In genomic region chr16:91962204-91962893, GRCm38 (mm10) we compare ENCODE assay signal across 8 mouse cellular contexts.
DNase-seq lines count a peak whose midpoint lies in the region; ATAC-seq and TF ChIP-seq lines count a peak whose summit lies in the region.

No protein-coding gene starts in this region.

- 17% methylated on average over 9 of the region's 9 CpGs for WGBS in embryonic facial prominence, embryonic 12.5 days
- WGBS in heart, postnatal 0 days = 16% methylated on average over 9 of the region's 9 CpGs
- 19% methylated on average over 9 of the region's 9 CpGs for WGBS in macrophage (ENCODE audit: missing documents)
- 4% methylated on average over 9 of the region's 9 CpGs for WGBS in stomach, postnatal 0 days

- no peak for TF ChIP-seq CTCF in heart, postnatal 0 days (IDR thresholded peaks at IDR 0.05; ENCODE audit: low read depth)
- TF ChIP-seq CTCF in stomach, postnatal 0 days (IDR thresholded peaks at IDR 0.05; ENCODE audit: low read depth) = no peak

- H3K27ac ChIP-seq in embryonic facial prominence, embryonic 12.5 days = no peak overlapping the region
- H3K27ac ChIP-seq in heart, postnatal 0 days (ENCODE audit: low read depth) = no peak overlapping the region
- peak overlapping the region; percentile 85 for H3K27ac ChIP-seq in macrophage
- H3K27ac ChIP-seq in stomach, postnatal 0 days (replicated peaks) = no peak overlapping the region; the same call in 1 of the 2 replicates

- no peak overlapping the region for H3K9ac ChIP-seq in embryonic facial prominence, embryonic 12.5 days
- no peak overlapping the region for H3K9ac ChIP-seq in heart, postnatal 0 days (replicated peaks; ENCODE audit: low read depth, low read length)
- no peak overlapping the region for H3K9ac ChIP-seq in stomach, postnatal 0 days (ENCODE audit: low read length)

- no peaks in the 10 kb centered on the region for H3K79me2 ChIP-seq in macrophage (ENCODE audit: inconsistent target)

- H3K4me2 ChIP-seq in embryonic facial prominence, embryonic 12.5 days (replicated peaks) = no peak overlapping the region
- no peak overlapping the region for H3K4me2 ChIP-seq in heart, postnatal 0 days (ENCODE audit: low read depth, low read length)
- H3K4me2 ChIP-seq in stomach, postnatal 0 days (replicated peaks; ENCODE audit: low read depth) = peak overlapping the region; percentile 36

- H3K4me3 ChIP-seq in embryonic facial prominence, embryonic 12.5 days = no peak overlapping the region
- H3K4me3 ChIP-seq in heart, postnatal 0 days (ENCODE audit: low read depth, low read length) = no peak overlapping the region
- H3K4me3 ChIP-seq in macrophage (ENCODE audit: inconsistent target) = no peak overlapping the region
- H3K4me3 ChIP-seq in stomach, postnatal 0 days (ENCODE audit: low read depth, low read length) = no peak overlapping the region

- H3K36me3 ChIP-seq in embryonic facial prominence, embryonic 12.5 days = no peaks in the 10 kb centered on the region
- no peaks in the 10 kb centered on the region for H3K36me3 ChIP-seq in heart, postnatal 0 days (replicated peaks; ENCODE audit: control insufficient read depth, insufficient read depth, low read length)
- H3K36me3 ChIP-seq in macrophage (ENCODE audit: inconsistent target) = no peaks in the 10 kb centered on the region
- H3K36me3 ChIP-seq in stomach, postnatal 0 days (ENCODE audit: control insufficient read depth, insufficient read depth, low read length) = no peaks in the 10 kb centered on the region

- peak; percentile 28 to 63 for DNase-seq in urinary bladder, postnatal 36 days (ENCODE audit: low spot score in 2 of 2)
- no peak for DNase-seq in urinary bladder, adult 2 months (ENCODE audit: low spot score)
- DNase-seq in heart, postnatal 0 days (ENCODE audit: low spot score) = peak; percentile 39
- peak; percentile 53 to 75 for DNase-seq in kidney, postnatal 4 days
- peak; percentile 68 for DNase-seq in stomach, postnatal 0 days (ENCODE audit: low spot score)
- DNase-seq in thymus, adult 18-20 months = no peak

- H3K4me1 ChIP-seq in embryonic facial prominence, embryonic 12.5 days = peaks cover 9% of the 10 kb centered on the region; the same call in 1 of the 2 replicates
- no peaks in the 10 kb centered on the region for H3K4me1 ChIP-seq in heart, postnatal 0 days (ENCODE audit: control insufficient read depth, insufficient read depth)
- H3K4me1 ChIP-seq in stomach, postnatal 0 days (replicated peaks; ENCODE audit: control insufficient read depth, insufficient read depth) = no peaks in the 10 kb centered on the region

- no peak for TF ChIP-seq EP300 in heart, postnatal 0 days (IDR thresholded peaks at IDR 0.05; ENCODE audit: low read depth)
- TF ChIP-seq EP300 in stomach, postnatal 0 days (optimal IDR thresholded peaks at IDR 0.05) = no peak

- no peaks in the 10 kb centered on the region for H3K27me3 ChIP-seq in embryonic facial prominence, embryonic 12.5 days
- no peaks in the 10 kb centered on the region for H3K27me3 ChIP-seq in heart, postnatal 0 days (ENCODE audit: control insufficient read depth, insufficient read depth, low read length)
- H3K27me3 ChIP-seq in stomach, postnatal 0 days (ENCODE audit: control insufficient read depth, insufficient read depth, low read length) = no peaks in the 10 kb centered on the region

- ATAC-seq in embryonic facial prominence, embryonic 12.5 days (ENCODE audit: insufficient number of reproducible peaks, insufficient read depth, low FRiP score, low TSS enrichment) = 0 out of 2 replicates have a peak, but pooled peaks have one; percentile 55
- peak; percentile 62; the same call in 1 of the 2 replicates for ATAC-seq in heart, postnatal 0 days (ENCODE audit: insufficient read depth, low read depth)
- ATAC-seq in stomach, postnatal 0 days (ENCODE audit: low FRiP score, low TSS enrichment) = peak; percentile 85

- no peaks in the 10 kb centered on the region for H3K9me3 ChIP-seq in embryonic facial prominence, embryonic 12.5 days
- H3K9me3 ChIP-seq in heart, postnatal 0 days (replicated peaks; ENCODE audit: control insufficient read depth, low read length) = no peaks in the 10 kb centered on the region; the same call in 1 of the 2 replicates
- H3K9me3 ChIP-seq in stomach, postnatal 0 days (ENCODE audit: control insufficient read depth, low read length) = no peaks in the 10 kb centered on the region

Comparison
In these comparisons a context has a peak if more than half of its experiments do, and no peak if none do; other contexts are left out.
1. DNase-seq: peak in urinary bladder, postnatal 36 days (2 of 2), heart, postnatal 0 days (single experiment), kidney, postnatal 4 days (2 of 2) and stomach, postnatal 0 days (single experiment); none in urinary bladder, adult 2 months (single experiment) and thymus, adult 18-20 months (0 of 2).
2. Peak in every context shown above with its lines, with median percentiles within 50 percentile points of each other: ATAC-seq.